Mouse (Mus musculus) lung, postnatal 10 days (tissue): ENCODE results near the gene Arhgef25.

ENCODE experiments used
- DNase-seq: peaks from one replicate; pipeline ENCODE4 v3.0.0; 2021

Arhgef25 gene

GRCm38 (mm10) chr10:127183759-127184158, 6.1 kb downstream of the Arhgef25 start:
- no peak for DNase-seq

- no peak for DNase-seq
Measured at GRCm38 (mm10) chr10:127182624-127183023, 7.3 kb downstream of the Arhgef25 start.

- no peak for DNase-seq
Measured at GRCm38 (mm10) chr10:127181566-127181965, 8.3 kb downstream of the Arhgef25 start.

GRCm38 (mm10) chr10:127180695-127181047, 9.2 kb downstream of the Arhgef25 start:
- no peak for DNase-seq

GRCm38 (mm10) chr10:127179871-127180694, 9.8 kb downstream of the Arhgef25 start, which contains the start of gene Slc26a10:
Gene Slc26a10 (minus strand): TSS chr10:127180645.
- no peak for DNase-seq

GRCm38 (mm10) chr10:127178286-127179027, 11.4 kb downstream of the Arhgef25 start:
- DNase-seq, result no peak

- DNase-seq, result peak; percentile 88
Measured at GRCm38 (mm10) chr10:127177719-127178118, 12.2 kb downstream of the Arhgef25 start.

- DNase-seq, result no peak
Measured at GRCm38 (mm10) chr10:127177235-127177634, 12.6 kb downstream of the Arhgef25 start.

GRCm38 (mm10) chr10:127176756-127177155, 13.1 kb downstream of the Arhgef25 start:
- DNase-seq, result no peak

GRCm38 (mm10) chr10:127176228-127176627, 13.7 kb downstream of the Arhgef25 start:
- DNase-seq, result no peak

GRCm38 (mm10) chr10:127174170-127174569, 15.7 kb downstream of the Arhgef25 start:
- DNase-seq, result no peak

- DNase-seq, result no peak
Measured at GRCm38 (mm10) chr10:127173148-127174065, 16.5 kb downstream of the Arhgef25 start.

- no peak for DNase-seq
Measured at GRCm38 (mm10) chr10:127171631-127172200, 18.2 kb downstream of the Arhgef25 start.

- peak; percentile 84 for DNase-seq
Measured at GRCm38 (mm10) chr10:127170837-127171272, 19.0 kb downstream of the Arhgef25 start.

- no peak for DNase-seq
Measured at GRCm38 (mm10) chr10:127170002-127170401, 19.9 kb downstream of the Arhgef25 start.

- DNase-seq, result no peak
Measured at GRCm38 (mm10) chr10:127167614-127168192, 22.2 kb downstream of the Arhgef25 start.

GRCm38 (mm10) chr10:127166771-127167613, 22.9 kb downstream of the Arhgef25 start:
- DNase-seq, result no peak

- DNase-seq, result no peak
Measured at GRCm38 (mm10) chr10:127166404-127166715, 23.5 kb downstream of the Arhgef25 start.

- no peak for DNase-seq
Measured at GRCm38 (mm10) chr10:127165654-127166403, 24.1 kb downstream of the Arhgef25 start.

GRCm38 (mm10) chr10:127165354-127165653, 24.6 kb downstream of the Arhgef25 start:
- DNase-seq, result no peak
